Mouse (Mus musculus) midbrain, embryonic 14.5 days (tissue): ENCODE measurements around the gene Gdf15. TPM values are rescaled to one million over a fixed set of nuclear protein-coding genes. Genes with fewer than 3 reads are reported as not detected.

Source experiments
- ATAC-seq: fragments of 200-750 bp; cut with Nextera tagmentation; 2 replicates; pipeline ENCODE4 v1.8.0; 2017; ENCODE audit warnings: moderate number of reproducible peaks, moderate library complexity; ENCODE audit not compliant: low FRiP score, low TSS enrichment
- DNase-seq: peaks from one replicate; pipeline ENCODE4 v3.0.0-alpha.2; 2015
- H3K27ac ChIP-seq: fragments of 300-500 bp; sonication (generic); replicated peaks from 2 replicates; pipeline ENCODE4 v1.5.1; 2014; ENCODE audit warnings: mild to moderate bottlenecking, low read depth, low read length, moderate library complexity
- H3K27me3 ChIP-seq: fragments of 300-500 bp; sonication (generic); 2 replicates; pipeline ENCODE4 v1.6.1; 2014; ENCODE audit warnings: low read length, control low read depth, mixed read lengths; ENCODE audit not compliant: control insufficient read depth, insufficient read depth
- H3K36me3 ChIP-seq: fragments of 300-500 bp; sonication (generic); 2 replicates; pipeline ENCODE4 v1.6.1; 2014; ENCODE audit warnings: low read length, control low read depth; ENCODE audit not compliant: control insufficient read depth, insufficient read depth
- H3K4me1 ChIP-seq: fragments of 300-500 bp; sonication (generic); 2 replicates; pipeline ENCODE4 v1.6.1; 2014; ENCODE audit warnings: mild to moderate bottlenecking, antibody characterized with exemption, low read length, control low read depth; ENCODE audit not compliant: control insufficient read depth, insufficient read depth
- H3K4me2 ChIP-seq: fragments of 300-500 bp; sonication (generic); 2 replicates; pipeline ENCODE4 v1.6.1; 2014; ENCODE audit warnings: mild to moderate bottlenecking, low read length, moderate library complexity
- H3K4me3 ChIP-seq: fragments of 300-500 bp; sonication (generic); replicated peaks from 2 replicates; pipeline ENCODE4 v1.5.1; 2014; ENCODE audit warnings: low read depth, low read length
- H3K9ac ChIP-seq: fragments of 300-500 bp; sonication (generic); replicated peaks from 2 replicates; pipeline ENCODE4 v1.6.1; 2014; ENCODE audit warnings: mild to moderate bottlenecking, low read length, moderate library complexity
- H3K9me3 ChIP-seq: fragments of 300-500 bp; sonication (generic); 2 replicates; pipeline ENCODE4 v1.6.1; 2016; ENCODE audit warnings: low read length, control low read depth, mixed read lengths; ENCODE audit not compliant: control insufficient read depth
- WGBS: fragments of 180-500 bp; shearing (Covaris S2); extraction: QIAGEN DNeasy Blood & Tissue Kit; methylation state at CpG from one replicate; pipeline ENCODE4 v1.1.7; 2014; 5-methylcytosine and 5-hydroxymethylcytosine counted together
- polyA plus RNA-seq: library from polyadenylated mRNA; unstranded; fragments of >200 nt; fragmentation: Nextera tagmentation; extraction: Ambion mirVana; gene quantifications from 2 replicates; pipeline ENCODE4 v1.2.1, GENCODE M21; 2014

Gdf15 gene
- polyA plus RNA-seq, 1 experiment from 2014 or later = 0.20 TPM

DNA sequence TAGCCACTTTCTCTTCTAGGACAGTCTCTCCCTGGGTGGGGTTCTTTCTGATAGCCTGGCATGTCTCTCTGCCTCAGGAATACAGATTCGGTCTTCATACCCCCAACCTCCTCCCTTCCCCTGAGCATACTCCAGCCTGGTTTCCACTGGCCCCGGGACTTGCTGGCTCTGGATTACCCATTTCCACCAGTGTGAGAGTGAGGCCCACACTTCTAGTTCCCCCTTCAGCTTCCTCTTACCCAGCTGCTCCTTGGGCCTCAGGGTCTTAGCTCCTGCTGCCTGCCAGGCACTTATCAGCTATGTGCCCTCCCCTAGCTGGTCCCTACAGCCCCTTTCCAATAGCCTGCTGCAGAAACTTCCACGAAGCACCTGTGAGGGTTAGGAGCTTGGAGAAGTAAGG lies 16.4 kb downstream of the Gdf15 start, which contains the start of gene Lrrc25:
Gene Lrrc25, plus strand, starts transcription at position 262 of the 400 bp plus-strand sequence.
- Histone ChIP-seq H3K4me1 (peaks cover 5% of the 10 kb centered on the region), H3K4me3 (no peak within 1 kb of the TSS), H3K27me3 (no peaks in the 10 kb centered on the region), H3K4me2 (no peak within 1 kb of the TSS), H3K36me3 (no peaks in the 10 kb centered on the region), H3K9ac (no peak within 1 kb of the TSS), H3K27ac (no peak within 1 kb of the TSS), H3K9me3 (no peaks in the 10 kb centered on the region)
- DNase-seq = no peak
- no peak for ATAC-seq
- 90% methylated on average over 3 of the region's 3 CpGs for WGBS

DNA sequence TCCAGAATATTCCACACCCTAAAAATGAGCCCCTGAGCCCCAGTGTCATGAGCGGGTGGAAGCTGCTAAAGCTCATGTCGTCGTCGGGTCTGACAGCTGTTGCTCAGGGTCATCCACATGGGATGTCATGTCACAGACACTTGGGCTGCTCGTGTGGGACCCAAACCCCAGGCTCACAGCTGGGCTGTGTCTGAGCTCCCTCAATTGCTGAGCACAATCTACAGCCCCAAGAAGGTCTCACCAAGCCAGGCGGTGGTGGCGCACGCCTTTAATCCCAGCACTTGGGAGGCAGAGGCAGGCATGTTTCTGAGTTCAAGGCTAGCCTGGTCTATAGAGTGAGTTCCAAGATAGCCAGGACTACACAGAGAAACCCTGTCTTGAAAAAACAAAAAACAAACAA lies 17.0 kb downstream of the Gdf15 start:
- H3K9ac ChIP-seq = no peak overlapping the region
- 87% methylated on average over 8 of the region's 8 CpGs for WGBS
- no peak overlapping the region for H3K4me3 ChIP-seq
- no peak overlapping the region for H3K27ac ChIP-seq
- H3K27me3 ChIP-seq = no peaks in the 10 kb centered on the region
- no peaks in the 10 kb centered on the region for H3K36me3 ChIP-seq
- DNase-seq = no peak
- no peak overlapping the region for H3K4me2 ChIP-seq
- peaks cover 9% of the 10 kb centered on the region for H3K4me1 ChIP-seq
- H3K9me3 ChIP-seq = no peaks in the 10 kb centered on the region
- ATAC-seq = no peak

GRCm38 (mm10) chr8:70614469-70614868 lies 17.8 kb downstream of the Gdf15 start:
- Histone ChIP-seq H3K36me3 (no peaks in the 10 kb centered on the region), H3K27me3 (no peaks in the 10 kb centered on the region)
- 84% methylated on average over 5 of the region's 5 CpGs for WGBS

DNA sequence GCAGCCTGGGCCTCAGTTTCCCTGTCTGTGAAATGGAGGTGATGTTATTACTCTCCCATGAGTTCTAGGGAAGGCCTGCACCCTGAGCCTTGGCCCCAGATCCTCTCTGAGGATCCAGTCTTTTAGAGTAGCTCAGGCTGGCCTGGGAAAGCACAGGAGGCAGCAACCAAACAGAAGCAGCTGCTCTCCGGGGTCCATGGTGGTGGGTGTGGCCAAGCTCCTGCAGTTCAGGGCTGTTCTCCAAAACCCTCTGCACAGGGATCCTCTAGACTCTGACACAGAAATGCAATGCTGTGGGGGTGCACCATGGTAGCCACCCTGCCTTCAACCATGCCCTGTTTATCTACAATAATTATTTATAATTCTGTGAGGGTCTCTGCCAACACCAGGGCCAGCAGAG lies 18.5 kb downstream of the Gdf15 start:
- H3K4me1 ChIP-seq = peaks cover 23% of the 10 kb centered on the region
- H3K9ac ChIP-seq = no peak overlapping the region
- H3K27me3 ChIP-seq = no peaks in the 10 kb centered on the region
- no peak overlapping the region for H3K4me2 ChIP-seq
- H3K9me3 ChIP-seq = no peaks in the 10 kb centered on the region
- 21% methylated on average over 1 of the region's 1 CpGs for WGBS
- ATAC-seq (no peak), DNase-seq (no peak)
- no peak overlapping the region for H3K27ac ChIP-seq
- no peaks in the 10 kb centered on the region for H3K36me3 ChIP-seq
- H3K4me3 ChIP-seq = no peak overlapping the region

More at GRCm38 (mm10) chr8:70614469-70614868, 17.8 kb downstream of the Gdf15 start:
- H3K4me2 ChIP-seq = no peak overlapping the region
- peaks cover 18% of the 10 kb centered on the region for H3K4me1 ChIP-seq
- H3K4me3 ChIP-seq = no peak overlapping the region
- no peaks in the 10 kb centered on the region for H3K9me3 ChIP-seq
- DNase-seq (no peak), ATAC-seq (no peak)
- no peak overlapping the region for H3K9ac ChIP-seq
- no peak overlapping the region for H3K27ac ChIP-seq

DNA sequence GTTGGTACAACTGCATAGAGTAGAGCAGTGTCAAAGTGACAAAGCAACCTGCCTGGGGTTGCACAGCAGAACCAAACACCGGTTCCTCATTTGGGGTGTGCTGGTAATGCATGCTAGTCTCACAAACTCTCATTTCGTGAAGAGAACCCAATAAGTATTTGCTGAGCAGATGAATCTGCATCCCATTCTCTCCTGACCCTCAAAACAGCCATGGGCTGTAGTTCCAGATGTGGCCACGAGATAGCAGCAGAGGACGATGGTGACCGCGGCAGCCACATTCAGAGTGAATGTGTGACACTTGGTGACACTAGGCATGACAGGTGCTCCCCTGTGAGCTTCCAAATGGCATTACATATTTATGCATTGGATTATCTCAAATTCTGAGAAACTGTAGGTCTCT lies 20.4 kb downstream of the Gdf15 start:
- Histone ChIP-seq H3K4me2 (peak overlapping the region; percentile 72), H3K9ac (peak overlapping the region; percentile 24; the same call in 1 of the 2 replicates), H3K36me3 (no peaks in the 10 kb centered on the region), H3K9me3 (no peaks in the 10 kb centered on the region), H3K4me1 (peaks cover 34% of the 10 kb centered on the region), H3K27ac (peak overlapping the region; percentile 15), H3K4me3 (peak overlapping the region; percentile 37), H3K27me3 (no peaks in the 10 kb centered on the region)
- 0% methylated on average over 6 of the region's 6 CpGs for WGBS
- no peak for ATAC-seq
- DNase-seq = peak; percentile 91

- WGBS = under 1% methylated on average over 54 of the region's 54 CpGs
- Histone ChIP-seq H3K27ac (peak overlapping the region; percentile 15), H3K9me3 (no peaks in the 10 kb centered on the region), H3K9ac (peak overlapping the region; percentile 24), H3K36me3 (no peaks in the 10 kb centered on the region), H3K4me2 (peak overlapping the region; percentile 72), H3K4me1 (peaks cover 36% of the 10 kb centered on the region), H3K4me3 (peak overlapping the region; percentile 37), H3K27me3 (no peaks in the 10 kb centered on the region)
- ATAC-seq = no peak
- DNase-seq = peak; percentile 76
These were observed 21.2 kb downstream of the Gdf15 start for GRCm38 (mm10) chr8:70610796-70611771.

DNA sequence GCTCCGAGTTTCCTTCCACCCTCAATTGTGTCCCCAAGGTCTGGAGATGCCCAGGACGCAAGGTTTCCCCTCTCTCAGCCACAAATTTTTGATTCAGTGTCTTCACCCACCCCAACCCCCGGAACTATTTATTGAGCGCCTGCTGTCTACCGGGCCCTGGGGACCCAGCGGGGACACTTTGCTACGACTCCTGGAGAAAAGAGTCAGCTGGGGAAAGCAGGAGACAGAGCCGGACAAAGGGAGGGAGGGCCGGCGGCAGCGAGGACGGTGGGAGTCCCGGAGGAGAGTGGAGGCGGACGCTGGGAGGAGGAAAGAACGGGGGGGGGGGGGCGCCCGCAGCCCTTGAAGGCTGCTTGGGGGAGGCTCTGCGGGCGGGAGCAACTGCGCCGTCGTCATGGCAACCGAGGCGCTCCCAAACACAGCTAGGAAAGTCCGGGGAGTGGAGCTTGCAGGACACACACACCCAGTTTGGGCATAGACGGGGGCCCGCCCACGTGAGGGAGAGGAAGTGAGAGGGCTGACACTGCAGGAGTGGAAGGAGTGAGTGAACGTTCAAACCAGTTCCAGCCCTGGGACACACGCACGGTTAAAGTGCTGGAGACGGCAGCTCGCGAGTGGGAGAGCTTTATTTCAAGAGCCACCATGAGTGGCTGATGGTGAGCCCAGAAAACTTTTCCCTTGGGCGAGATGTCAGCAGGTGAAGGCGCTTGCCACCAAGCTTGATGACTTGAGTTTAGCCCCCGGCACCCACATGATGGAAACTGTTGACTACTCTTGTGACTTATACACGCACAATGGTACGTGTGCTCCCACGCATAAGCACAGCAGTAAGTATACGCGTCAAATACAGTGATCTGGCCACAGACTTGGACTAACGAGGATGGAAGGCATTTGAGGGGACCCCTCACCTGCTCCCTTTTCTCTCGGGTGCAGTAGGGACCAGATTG lies 22.1 kb downstream of the Gdf15 start:
- Histone ChIP-seq H3K4me1 (peaks cover 36% of the 10 kb centered on the region), H3K27me3 (no peaks in the 10 kb centered on the region), H3K27ac (peak overlapping the region; percentile 86), H3K4me3 (peak overlapping the region; percentile 37), H3K9me3 (no peaks in the 10 kb centered on the region), H3K9ac (peak overlapping the region; percentile 46; the same call in 1 of the 2 replicates), H3K4me2 (peak overlapping the region; percentile 72), H3K36me3 (no peaks in the 10 kb centered on the region)
- peak; percentile 87 for DNase-seq
- under 1% methylated on average over 42 of the region's 45 CpGs for WGBS
- ATAC-seq = peak; percentile 21

DNA sequence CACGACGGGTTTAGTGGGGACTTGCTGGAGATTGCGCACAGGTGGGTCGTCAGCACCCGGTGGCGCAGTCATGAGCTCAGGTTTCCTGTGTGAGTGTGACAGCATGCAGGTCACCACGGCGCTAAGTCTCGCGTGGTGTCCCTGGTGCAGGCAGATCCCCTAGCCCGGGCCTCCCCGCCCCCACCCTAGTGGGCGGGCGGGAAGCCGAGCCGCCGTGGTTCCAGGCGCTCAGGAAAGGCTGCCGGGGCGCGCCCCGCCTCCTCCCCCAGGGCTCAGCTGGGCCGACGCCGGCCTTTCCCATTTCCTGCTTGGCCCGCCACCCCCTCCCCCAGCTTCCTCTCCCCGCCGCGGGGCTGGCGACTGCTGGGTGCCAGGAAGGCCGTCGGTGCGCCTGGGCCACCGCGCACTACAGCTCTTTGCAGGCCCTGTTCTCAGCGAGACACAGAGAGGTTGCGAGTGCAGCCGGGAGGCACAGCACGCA lies 22.8 kb downstream of the Gdf15 start:
- peak overlapping the region; percentile 37 for H3K4me3 ChIP-seq
- H3K27ac ChIP-seq = peak overlapping the region; percentile 86
- no peaks in the 10 kb centered on the region for H3K9me3 ChIP-seq
- H3K4me2 ChIP-seq = peak overlapping the region; percentile 72
- no peaks in the 10 kb centered on the region for H3K36me3 ChIP-seq
- no peaks in the 10 kb centered on the region for H3K27me3 ChIP-seq
- peaks cover 39% of the 10 kb centered on the region for H3K4me1 ChIP-seq
- DNase-seq (peak; percentile 82), ATAC-seq (peak; percentile 55)
- H3K9ac ChIP-seq = peak overlapping the region; percentile 46; the same call in 1 of the 2 replicates
- WGBS = 2% methylated on average over 37 of the region's 39 CpGs
